Mouse (Mus musculus) frontal cortex, postnatal 36 days (tissue): ENCODE data around the gene Zfp985.
"Not testable (repeated sequence)": the region's sequence is repeated elsewhere in the genome, so short reads cannot be mapped to it uniquely, and the experiment has no call there.

Experiments
- DNase-seq, 2 experiments: peaks; one replicate each; pipeline ENCODE4 v3.0.0; 2022; ENCODE audit warnings: low spot score in 2 of 2

The Zfp985 gene

DNA sequence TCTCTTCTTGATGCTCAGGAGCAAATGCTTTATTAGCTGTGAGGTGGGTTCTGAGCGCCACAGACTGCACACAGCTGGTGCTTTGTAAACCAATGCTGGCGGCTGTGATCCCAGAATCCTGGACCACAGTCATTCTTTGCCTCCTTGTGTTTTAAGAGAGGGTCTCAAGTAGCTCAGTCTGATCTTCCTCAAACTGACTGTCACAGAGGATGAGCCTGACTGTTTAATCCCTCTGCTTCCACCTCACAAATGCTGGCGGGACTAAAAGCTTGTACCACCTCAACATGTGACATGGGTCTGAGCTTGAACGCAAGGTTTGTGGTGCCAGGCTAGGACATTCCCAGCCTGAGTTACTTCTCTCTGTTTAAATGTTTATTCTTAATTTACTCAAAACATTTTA lies 52.4 kb downstream of the Zfp985 start:
- DNase-seq, result no peak

DNA sequence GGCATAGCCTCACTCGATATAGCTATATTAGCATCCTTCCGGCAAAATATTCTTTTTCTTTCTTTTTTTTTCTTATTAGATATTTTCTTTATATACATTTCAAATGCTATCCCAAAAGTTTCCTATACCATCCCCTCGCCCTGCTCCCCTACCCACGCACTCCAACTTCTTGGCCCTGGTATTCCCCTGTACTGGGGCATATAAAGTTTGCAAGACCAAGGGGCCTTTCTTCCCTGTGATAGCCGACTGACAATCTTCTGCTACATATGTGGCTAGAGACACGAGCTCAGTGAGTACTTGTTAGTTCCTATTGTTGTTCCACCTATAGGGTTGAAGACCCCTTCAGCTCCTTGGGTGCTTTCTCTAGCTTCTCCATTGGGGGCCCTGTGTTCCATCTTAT lies 53.4 kb downstream of the Zfp985 start:
- not testable (repeated sequence) for DNase-seq

DNA sequence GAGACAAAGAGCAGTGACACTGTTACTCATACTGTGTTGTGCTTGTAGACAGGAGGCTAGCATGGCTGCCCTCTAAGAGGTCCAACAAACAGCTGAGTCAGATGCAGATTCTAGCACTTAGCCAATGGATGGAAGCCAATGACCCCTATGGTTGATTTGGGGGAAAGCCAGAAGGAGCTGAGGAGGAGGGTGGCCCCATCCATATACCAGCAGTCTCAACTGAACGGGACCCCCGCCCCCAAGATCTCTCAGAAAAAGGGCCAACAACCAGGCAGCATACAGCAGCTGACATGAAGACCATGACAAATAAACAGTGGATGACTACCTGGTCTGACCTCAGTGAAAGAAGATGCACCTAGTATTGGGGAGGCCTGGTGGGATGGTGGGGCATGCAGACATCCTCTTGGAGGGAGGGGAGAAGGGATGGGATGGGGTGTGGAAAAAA lies 80.8 kb downstream of the Zfp985 start:
- DNase-seq, result not testable (repeated sequence)
